Mouse (Mus musculus) frontal cortex, postnatal 10 days (tissue): ENCODE measurements at regions not wholly inside any gene's neighbourhood (a gene's known extent, or its start where the extent isn't known, plus 50 kb on each side); places are given as distances from the start of the nearest gene placed in this dataset.

Experiments used
- DNase-seq, 2 experiments: peaks; one replicate each; pipeline ENCODE4 v3.0.0; 2022; ENCODE audit warnings: low spot score in 2 of 2, mixed read lengths in 1 of 2

- no peak for DNase-seq
Measured at GRCm38 (mm10) chr6:58752496-58752895, 78.8 kb upstream of the Herc3 start.

GRCm38 (mm10) chr6:58756309-58757015, 74.8 kb upstream of the Herc3 start:
- DNase-seq = no peak

GRCm38 (mm10) chr6:58757339-58757738, 73.9 kb upstream of the Herc3 start:
- no peak for DNase-seq

- DNase-seq = peak; percentile 6 to 36
Measured at GRCm38 (mm10) chr6:58770654-58771218, 60.5 kb upstream of the Herc3 start.

- DNase-seq = peak in 1 of 2 experiments; percentile 16
Measured at GRCm38 (mm10) chr6:58772014-58772413, 59.3 kb upstream of the Herc3 start.
